Mouse (Mus musculus) lung, postnatal 0 days (tissue): ENCODE data around the gene Ldb1.

Experiments used
- CTCF ChIP-seq: IDR thresholded peaks from 2 replicates; pipeline ENCODE4 v1.5.1; 2016; ENCODE audit warnings: antibody characterized with exemption, mild to moderate bottlenecking
- EP300 ChIP-seq: IDR thresholded peaks from 2 replicates; pipeline ENCODE4 v1.6.1; 2016; ENCODE audit warnings: antibody characterized with exemption, mild to moderate bottlenecking, control low read depth

DNA sequence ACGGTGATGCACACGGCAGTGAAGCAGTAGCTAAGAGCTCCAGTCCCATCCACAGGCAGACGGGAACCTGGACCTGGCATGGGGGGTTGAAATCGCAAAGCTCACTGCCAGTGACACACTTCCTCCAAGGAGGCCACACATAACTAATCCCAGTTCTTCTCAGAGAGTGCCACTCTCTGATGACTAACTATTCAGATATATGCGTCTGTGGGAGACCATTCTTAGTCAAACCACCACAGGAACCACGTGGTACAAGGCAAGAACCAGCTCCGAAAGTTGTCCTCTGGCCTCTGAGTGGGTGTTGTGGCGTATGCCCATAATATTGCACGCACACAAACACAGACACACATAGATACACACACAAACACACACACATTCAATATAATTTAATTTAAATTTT, 42.7 kb downstream of the Ldb1 start:
- TF ChIP-seq CTCF (no peak), EP300 (no peak)
